Mouse (Mus musculus) MEL (cell line): ENCODE data around the gene Dvl2.

ENCODE experiments used
- CTCF ChIP-seq, 3 experiments: IDR thresholded peaks in 2 of 3; conservative IDR thresholded peaks in 1 of 3; 2 replicates each; pipeline ENCODE4 v1.5.1; 2011 to 2012; ENCODE audit warnings: low read length in 3 of 3, low read depth in 2 of 3, mild to moderate bottlenecking in 2 of 3, improper control_type of control experiment in 1 of 3, inconsistent platforms in 1 of 3, mixed read lengths in 1 of 3, moderate library complexity in 1 of 3; ENCODE audit not compliant: control insufficient read depth in 1 of 3, insufficient read depth in 1 of 3, poor library complexity in 1 of 3, severe bottlenecking in 1 of 3
- ETS1 ChIP-seq: IDR thresholded peaks from 2 replicates; pipeline ENCODE4 v1.6.1; 2012; ENCODE audit warnings: low read depth, mild to moderate bottlenecking, inconsistent platforms, low read length, improper control_type of control experiment, moderate library complexity
- GABPA ChIP-seq: IDR thresholded peaks from 2 replicates; pipeline ENCODE4 v1.6.1; 2012; ENCODE audit warnings: low read depth, mild to moderate bottlenecking, inconsistent platforms, low read length, improper control_type of control experiment, moderate library complexity
- GATA1 ChIP-seq: IDR thresholded peaks from 2 replicates; pipeline ENCODE4 v1.6.1; 2011; ENCODE audit warnings: low read depth, low read length, improper control_type of control experiment
- KAT2A ChIP-seq: conservative IDR thresholded peaks from 2 replicates; pipeline ENCODE4 v1.6.1; 2012; ENCODE audit warnings: low read depth, low read length, improper control_type of control experiment, inconsistent platforms
- POLR2A ChIP-seq, 2 experiments: IDR thresholded peaks; 2 replicates each; pipeline ENCODE4 v1.6.1; 2011 to 2012; ENCODE audit warnings: low read length in 2 of 2, mild to moderate bottlenecking in 2 of 2, control low read depth in 1 of 2, improper control_type of control experiment in 1 of 2, low read depth in 1 of 2, moderate library complexity in 1 of 2; ENCODE audit not compliant: control insufficient read depth in 1 of 2, insufficient read depth in 1 of 2, poor library complexity in 1 of 2
- TAL1 ChIP-seq: IDR thresholded peaks from 2 replicates; pipeline ENCODE4 v1.6.1; 2012; ENCODE audit warnings: mild to moderate bottlenecking, inconsistent platforms, low read length, moderate library complexity, mixed read lengths
- TBP ChIP-seq: IDR thresholded peaks from 2 replicates; pipeline ENCODE4 v1.8.0; 2011; ENCODE audit warnings: low read depth, low read length, improper control_type of control experiment
- USF1 ChIP-seq: IDR thresholded peaks from 2 replicates; pipeline ENCODE4 v1.6.1; 2014; ENCODE audit warnings: low read depth, mild to moderate bottlenecking, inconsistent platforms, low read length, improper control_type of control experiment, moderate library complexity
- USF2 ChIP-seq, 2 experiments: IDR thresholded peaks; 2 replicates each; pipeline ENCODE4 v1.6.1; 2011 to 2012; ENCODE audit warnings: improper control_type of control experiment in 2 of 2, low read length in 2 of 2, borderline replicate concordance in 1 of 2, inconsistent platforms in 1 of 2, low read depth in 1 of 2, mild to moderate bottlenecking in 1 of 2; ENCODE audit not compliant: insufficient read depth in 1 of 2
- ZNF384 ChIP-seq: IDR thresholded peaks from 2 replicates; pipeline ENCODE4 v1.6.1; 2012; ENCODE audit warnings: low read depth, mild to moderate bottlenecking, inconsistent platforms, low read length, improper control_type of control experiment

GRCm38 (mm10) chr11:69992932-69993331 is 7.5 kb upstream of the Dvl2 start:
- TF ChIP-seq CTCF (IDR thresholded peaks at IDR 0.05 in 2 of 3, conservative IDR thresholded peaks at IDR 0.05 in 1 of 3; ENCODE audit: control insufficient read depth in 1 of 3, insufficient read depth in 1 of 3, low read depth in 2 of 3, low read length in 3 of 3, poor library complexity in 1 of 3, severe bottlenecking in 1 of 3) (no peak), KAT2A (no peak), GABPA (no peak), GATA1 (no peak), ZNF384 (no peak), USF2 (IDR thresholded peaks at IDR 0.05; ENCODE audit: borderline replicate concordance in 1 of 2, insufficient read depth in 1 of 2, low read depth in 1 of 2, low read length in 2 of 2) (no peak), TBP (no peak), USF1 (no peak), ETS1 (no peak), TAL1 (no peak), POLR2A (IDR thresholded peaks at IDR 0.05; ENCODE audit: control insufficient read depth in 1 of 2, insufficient read depth in 1 of 2, low read depth in 1 of 2, low read length in 2 of 2, poor library complexity in 1 of 2) (no peak)
